Mouse (Mus musculus) naive thymus-derived CD4-positive, alpha-beta T cell, adult 2 months (primary cell): ENCODE data around the gene Clpp.

ENCODE experiments used
- DNase-seq: peaks from one replicate; pipeline ENCODE4 v3.0.0-alpha.2; 2011; ENCODE audit warnings: low read depth

The Clpp gene

DNA sequence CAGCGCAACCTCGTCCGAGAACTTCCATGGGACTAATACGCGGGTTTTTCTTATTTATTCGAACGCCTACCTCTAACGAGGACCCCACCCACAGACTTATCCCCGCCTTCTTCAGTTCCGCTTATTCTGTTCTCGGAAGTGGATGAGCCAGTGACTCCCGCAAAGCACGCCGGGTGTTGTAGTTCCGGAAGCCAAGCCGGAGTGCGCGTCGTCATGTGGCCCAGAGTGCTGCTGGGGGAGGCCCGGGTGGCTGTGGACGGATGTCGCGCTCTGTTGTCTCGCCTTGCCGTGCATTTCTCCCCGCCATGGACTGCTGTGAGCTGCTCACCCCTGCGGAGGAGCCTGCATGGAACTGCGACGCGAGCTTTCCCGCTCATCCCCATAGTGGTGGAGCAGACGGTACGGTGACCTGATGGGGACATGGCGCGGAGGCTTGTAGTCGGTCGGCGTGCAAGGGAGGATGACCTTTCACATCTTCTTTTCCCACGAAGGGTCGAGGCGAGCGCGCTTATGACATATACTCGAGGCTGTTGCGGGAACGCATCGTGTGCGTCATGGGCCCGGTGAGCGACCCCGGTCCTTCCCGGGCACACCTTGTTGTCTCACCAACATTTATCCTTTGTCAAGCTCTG, at the start of gene Clpp:
Clpp (plus strand) TSS at position 191 of the 632 bp plus-strand sequence.
- peak; percentile 97 for DNase-seq

- DNase-seq: peak; percentile 86
Measured at GRCm38 (mm10) chr17:56950915-56951314, 39.2 kb upstream of the Clpp start.

- DNase-seq: no peak
Measured at GRCm38 (mm10) chr17:56952639-56953038, 37.5 kb upstream of the Clpp start.

- no peak for DNase-seq
Measured at GRCm38 (mm10) chr17:56954871-56955270, 35.2 kb upstream of the Clpp start.

DNA sequence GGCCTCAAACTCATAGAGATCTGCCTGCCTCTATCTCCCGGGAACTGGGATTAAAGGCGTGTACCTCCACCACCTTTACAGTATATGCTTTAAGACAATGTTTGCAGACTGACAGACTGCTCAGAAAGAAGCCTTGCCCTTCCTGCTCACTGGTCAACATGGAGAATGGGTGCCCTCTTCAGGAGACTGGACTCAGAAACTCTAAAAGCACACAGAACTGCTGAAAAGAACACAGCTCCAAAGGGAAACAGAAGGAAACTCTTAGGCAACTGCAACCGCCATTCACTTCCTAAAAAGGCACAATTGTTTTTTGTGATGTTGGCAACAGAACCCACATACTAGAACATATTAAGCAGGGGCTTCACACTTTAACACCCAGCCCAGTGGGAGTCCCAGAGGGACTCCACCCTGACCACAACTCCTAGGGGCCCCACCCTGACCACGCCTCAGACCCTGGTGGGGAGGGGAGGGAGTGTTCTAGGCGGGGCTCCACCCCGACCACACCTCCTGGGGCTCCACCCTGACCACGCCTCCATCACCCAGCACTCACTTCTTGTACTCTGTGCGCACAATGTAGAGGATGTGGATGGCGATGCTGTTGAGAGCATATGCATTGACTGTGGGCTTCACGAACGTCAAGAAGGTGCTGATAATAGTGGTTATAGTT, 32.2 kb upstream of the Clpp start:
- DNase-seq: peak; percentile 30

- DNase-seq: no peak
Measured at GRCm38 (mm10) chr17:56958667-56959066, 31.4 kb upstream of the Clpp start.

DNA sequence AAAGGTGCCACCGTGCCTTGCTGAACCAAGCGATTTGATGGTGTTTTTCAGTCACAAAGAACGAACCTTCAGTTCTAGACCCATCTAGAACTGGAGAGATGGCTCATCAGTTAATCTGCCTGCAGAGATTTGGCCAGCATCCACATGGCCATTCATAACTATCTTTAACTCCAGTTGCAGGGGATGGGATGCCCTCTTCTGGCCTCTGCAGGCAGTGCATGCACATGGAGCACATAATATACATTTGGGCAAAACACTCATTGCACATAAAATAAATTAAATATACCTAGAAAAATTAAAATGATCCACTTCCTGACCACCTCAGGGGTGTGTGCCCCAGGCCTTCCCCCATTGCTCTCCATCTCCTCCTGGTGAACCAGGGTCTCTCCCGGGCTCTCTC, 28.2 kb upstream of the Clpp start:
- no peak for DNase-seq

DNA sequence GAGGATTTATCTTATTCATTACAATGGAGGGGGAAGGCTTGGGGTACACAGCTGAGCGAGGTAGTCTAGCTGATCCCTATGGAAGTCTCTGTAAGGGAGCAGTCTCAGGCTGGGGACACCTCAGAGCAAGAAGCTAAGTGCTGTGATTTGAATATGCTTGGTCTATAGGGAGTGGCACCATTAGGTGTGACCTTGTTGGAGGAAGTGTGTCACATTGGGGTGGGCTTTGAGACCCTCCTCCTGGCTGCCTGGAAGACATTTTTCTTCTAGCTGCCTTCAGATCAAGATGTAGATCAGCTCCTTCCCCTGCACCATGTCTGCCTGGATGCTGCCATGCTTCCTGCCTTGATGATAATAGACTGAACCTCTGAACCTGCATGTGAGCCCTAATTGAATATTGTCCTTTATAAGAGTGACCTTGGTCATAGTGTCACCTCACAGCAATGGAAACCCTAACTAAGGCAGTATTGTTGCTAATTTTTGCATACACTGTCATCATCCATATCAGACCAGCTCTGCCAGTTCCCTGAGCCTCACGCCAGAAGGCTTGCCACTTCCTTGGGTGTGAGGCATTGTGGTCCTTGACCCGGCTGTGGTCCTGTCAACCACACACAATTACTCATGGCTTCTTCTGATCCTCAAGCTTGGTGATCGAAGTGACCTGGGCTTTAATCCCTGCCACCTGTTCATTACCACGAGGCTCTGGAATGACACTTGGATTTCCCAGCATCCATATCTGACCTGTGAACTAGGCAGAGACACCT, 27.3 kb upstream of the Clpp start:
- no peak for DNase-seq

- DNase-seq: no peak
Measured at GRCm38 (mm10) chr17:56963646-56964045, 26.5 kb upstream of the Clpp start.

DNA sequence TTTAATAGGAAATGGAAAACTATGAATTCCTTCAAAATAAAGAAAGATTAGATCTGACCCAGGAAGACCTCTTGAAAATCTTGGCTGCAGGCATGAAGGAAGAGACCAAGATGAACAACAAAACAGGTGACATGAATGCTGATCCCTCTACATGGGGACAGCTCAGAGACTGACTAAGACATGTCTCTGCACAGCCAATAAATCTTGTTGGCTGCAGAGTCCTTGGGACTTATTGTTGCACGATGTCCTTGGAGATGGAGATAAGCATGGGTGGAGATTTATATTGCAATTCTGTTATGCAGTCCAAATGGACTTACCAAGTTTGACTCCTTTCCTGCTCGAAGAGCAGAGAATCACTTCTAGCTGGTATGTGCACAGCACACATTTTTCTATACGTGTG, 20.8 kb upstream of the Clpp start:
- no peak for DNase-seq

GRCm38 (mm10) chr17:56970081-56970480, 20.0 kb upstream of the Clpp start:
- DNase-seq: no peak

GRCm38 (mm10) chr17:56973956-56974707, 16.0 kb upstream of the Clpp start:
- DNase-seq: no peak

- no peak for DNase-seq
Measured at GRCm38 (mm10) chr17:56974708-56975240, 15.3 kb upstream of the Clpp start.

DNA sequence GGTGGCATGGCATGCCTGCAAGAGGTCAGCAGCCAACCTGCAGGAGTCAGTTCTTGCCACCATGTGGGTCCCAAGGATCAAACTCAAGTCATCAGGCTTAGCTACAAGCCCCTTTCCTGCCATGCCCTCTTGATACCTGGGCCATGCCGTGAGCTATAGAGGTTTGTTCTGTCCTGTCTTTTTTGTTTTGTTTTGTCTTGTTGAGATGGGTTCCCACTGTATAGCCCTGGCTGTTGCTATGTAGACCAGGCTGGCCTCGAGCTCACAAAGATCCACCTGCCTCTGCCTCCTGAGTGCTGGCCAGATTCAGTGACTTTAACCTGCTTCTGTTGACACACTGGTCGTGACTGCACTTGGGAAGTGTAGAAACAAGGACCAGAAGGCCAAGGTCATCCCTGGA, 14.7 kb upstream of the Clpp start:
- no peak for DNase-seq

DNA sequence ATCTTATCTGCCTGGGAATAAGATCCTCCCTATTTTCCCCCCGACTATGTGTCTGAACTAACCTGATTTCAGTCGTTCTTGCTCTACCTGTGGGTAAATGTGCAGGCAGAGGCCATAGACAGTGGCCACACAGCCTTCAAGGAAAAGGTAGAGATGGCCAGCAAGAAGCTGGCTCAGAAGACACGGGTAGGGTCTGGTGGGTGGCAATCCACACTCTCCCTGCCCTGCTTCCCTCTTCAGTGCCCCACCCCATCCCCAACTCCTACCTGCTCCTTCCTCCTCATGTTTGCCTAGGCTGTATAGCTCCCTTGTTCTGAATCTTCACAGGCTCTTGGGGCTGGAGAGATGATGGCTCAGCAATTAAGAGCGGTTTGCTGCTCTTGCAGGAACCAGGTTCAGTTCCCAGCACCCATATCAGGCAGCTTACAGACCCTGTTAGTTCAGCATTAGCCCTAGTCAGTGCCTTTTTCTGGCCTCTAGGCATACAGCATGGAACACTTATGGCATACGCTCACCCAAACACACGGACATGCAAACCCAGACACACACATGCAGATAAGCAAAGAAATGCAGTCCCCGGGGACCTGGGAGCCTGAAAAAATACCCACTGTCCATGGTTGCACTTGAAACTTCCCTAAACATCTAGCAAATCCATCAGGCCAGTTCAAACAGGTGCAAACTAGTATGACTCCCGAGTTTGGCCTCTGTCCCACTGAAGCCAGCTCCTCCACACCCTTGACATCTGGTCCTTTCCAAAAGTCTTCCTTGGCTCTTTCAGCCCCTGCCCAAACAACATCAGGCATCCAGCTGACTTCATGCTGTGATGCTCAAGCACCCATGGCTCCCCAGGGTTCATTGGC, 13.3 kb upstream of the Clpp start:
- no peak for DNase-seq

DNA sequence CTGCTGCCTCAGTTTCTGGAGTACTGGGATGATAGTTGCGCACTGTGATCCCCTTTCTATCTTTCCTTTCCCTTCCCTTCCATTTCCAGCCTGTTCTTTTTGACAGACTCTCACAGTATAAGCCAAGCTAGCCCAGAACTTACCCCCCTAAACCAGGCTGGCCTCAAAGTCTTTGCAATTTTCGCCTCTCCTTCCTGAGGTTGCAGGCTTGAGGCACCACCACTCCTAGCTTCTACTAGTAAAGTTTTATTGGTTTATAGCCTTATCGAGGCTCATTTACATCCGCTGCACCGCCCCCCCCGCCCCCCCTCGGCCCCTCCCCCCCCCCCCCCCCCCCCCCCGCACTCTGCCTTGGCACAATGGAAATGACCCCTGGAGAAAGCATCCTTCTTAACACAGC, 10.6 kb upstream of the Clpp start:
- DNase-seq: no peak

- no peak for DNase-seq
Measured at GRCm38 (mm10) chr17:56981049-56981448, 9.1 kb upstream of the Clpp start.

- no peak for DNase-seq
Measured at GRCm38 (mm10) chr17:56982013-56982412, 8.1 kb upstream of the Clpp start, which contains the start of gene Acer1. Acer1 (minus strand) TSS chr17:56982126.

- DNase-seq: no peak
Measured at GRCm38 (mm10) chr17:56984886-56985285, 5.2 kb upstream of the Clpp start.

DNA sequence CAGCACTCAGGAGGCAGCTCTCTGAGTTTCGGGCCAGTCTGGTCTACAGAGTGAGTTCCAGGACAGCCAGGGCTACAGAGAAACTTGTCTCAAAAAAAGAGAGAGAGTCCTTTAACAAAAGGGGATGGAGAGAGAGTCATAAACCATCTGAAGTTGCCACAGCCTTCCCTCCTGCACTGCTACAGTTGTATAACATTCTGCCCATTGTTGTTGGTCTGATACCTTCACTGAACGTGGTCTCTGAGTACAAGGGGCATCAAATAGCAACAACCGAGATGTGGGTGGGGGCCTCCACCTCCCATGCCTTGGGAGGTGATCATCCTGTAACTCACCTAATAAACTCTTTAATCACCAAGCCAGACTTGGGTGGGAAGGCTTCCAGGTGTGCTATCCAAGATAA, 4.4 kb upstream of the Clpp start:
- DNase-seq: no peak
